11 mouse cellular contexts compared by ENCODE assay signal in the genomic region with DNA sequence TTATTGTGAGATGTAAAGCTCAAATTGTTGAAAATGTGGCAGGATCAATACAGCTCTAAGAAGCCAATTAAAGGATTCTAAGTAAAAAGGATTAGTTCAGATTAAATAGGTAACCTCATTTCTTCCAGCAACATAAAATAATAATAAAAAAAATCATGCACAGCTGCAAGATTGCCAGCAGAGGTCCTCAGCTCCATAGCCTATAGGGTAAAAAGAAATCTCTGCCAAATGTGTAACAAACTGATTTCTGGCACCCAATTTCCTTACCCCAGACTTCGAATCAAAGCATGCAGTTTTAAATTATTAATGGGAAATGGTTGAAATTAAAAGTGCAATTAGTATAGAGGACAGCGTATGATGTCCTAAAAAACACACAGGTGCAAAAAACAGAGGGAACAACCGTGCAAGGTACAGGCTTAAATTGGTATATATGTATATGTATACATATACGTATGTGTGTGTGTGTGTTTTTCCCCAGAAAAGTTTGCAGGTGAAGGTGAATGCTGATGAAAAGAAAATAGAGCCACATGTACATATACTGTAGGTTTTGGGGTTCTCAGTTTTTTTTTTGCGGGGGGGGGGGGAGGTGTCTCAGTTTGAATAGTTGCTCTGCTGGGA.
A peak's percentile ranks its signal among the peaks of the same experiment; 100 is the strongest.
DNase-seq lines count a peak whose midpoint lies in the region; ATAC-seq and TF ChIP-seq lines count a peak whose summit lies in the region.
"Had no signal": no experiment of that assay in that cellular context is flagged by ENCODE, and none has a peak within 500 bp of the region (broad histone marks: within the 10 kb centered on the region; RNA-seq: fewer than 3 reads in every experiment).

No protein-coding gene starts in this region.

- no peaks in the 10 kb centered on the region for H3K9me3 ChIP-seq in kidney, postnatal 0 days (replicated peaks; ENCODE audit: low read length)
- H3K9me3 ChIP-seq in E14TG2a.4 (ENCODE audit: low read length) = peaks cover 12% of the 10 kb centered on the region

- no peak for ATAC-seq in kidney, postnatal 0 days (replicated peaks; ENCODE audit: low FRiP score, low read depth)

- H3K9ac ChIP-seq in kidney, postnatal 0 days (ENCODE audit: low read depth, low read length) = no peak overlapping the region

- H3K27me3 ChIP-seq in kidney, postnatal 0 days (ENCODE audit: insufficient read depth, low read length) = no peaks in the 10 kb centered on the region
- no peaks in the 10 kb centered on the region for H3K27me3 ChIP-seq in E14TG2a.4 (ENCODE audit: insufficient read depth, low read length)

- no peaks in the 10 kb centered on the region for H3K36me3 ChIP-seq in kidney, postnatal 0 days (ENCODE audit: insufficient read depth, low read length)
- H3K36me3 ChIP-seq in E14TG2a.4 (ENCODE audit: insufficient read depth, low read length) = no peaks in the 10 kb centered on the region

- no peak overlapping the region for H3K4me2 ChIP-seq in kidney, postnatal 0 days (ENCODE audit: low read length)
- H3K4me2 ChIP-seq: liver, embryonic 11.5 days had no signal

- no peaks in the 10 kb centered on the region for H3K4me1 ChIP-seq in kidney, postnatal 0 days (replicated peaks; ENCODE audit: insufficient read depth, low read length)
- H3K4me1 ChIP-seq in E14TG2a.4 (replicated peaks; ENCODE audit: low read depth, low read length) = no peaks in the 10 kb centered on the region

- 78% methylated on average over 5 of the region's 5 CpGs for WGBS in kidney, postnatal 0 days

- no peak overlapping the region for H3K27ac ChIP-seq in kidney, postnatal 0 days

- peak; percentile 47 for DNase-seq in kidney, postnatal 0 days (ENCODE audit: low spot score)
- no peak for DNase-seq in kidney, postnatal 4 days
- DNase-seq in ZHBTc4 (ENCODE audit: low read depth, low spot score) = peak; percentile 26
- peak; percentile 4 for DNase-seq in induced T-regulatory cell, adult 2 months (ENCODE audit: low read depth)
- no peak for DNase-seq in T-cell, adult 2 months (ENCODE audit: low spot score)
- DNase-seq in thymus, postnatal 36 days = no peak
- DNase-seq in adrenal gland, postnatal 14 days = no peak
- DNase-seq: cerebellum, adult 9-10 months; thymus, postnatal 25 days had no signal

- no peak overlapping the region for H3K4me3 ChIP-seq in kidney, postnatal 0 days (replicated peaks; ENCODE audit: low read depth, low read length)
- H3K4me3 ChIP-seq in E14TG2a.4 (replicated peaks; ENCODE audit: low read length) = no peak overlapping the region

- TF ChIP-seq CTCF in kidney, postnatal 0 days (IDR thresholded peaks at IDR 0.05; ENCODE audit: low read depth) = peak; percentile 67
- TF ChIP-seq CTCF in E14TG2a.4 (conservative IDR thresholded peaks at IDR 0.05; ENCODE audit: low read length) = peak; percentile 38

Comparison
In these comparisons a context has a peak if more than half of its experiments do, and no peak if none do; other contexts are left out.
1. DNase-seq: peak in kidney, postnatal 0 days (single experiment), ZHBTc4 (single experiment) and induced T-regulatory cell, adult 2 months (single experiment); none in kidney, postnatal 4 days (0 of 2), T-cell, adult 2 months (single experiment), thymus, postnatal 36 days (0 of 2) and adrenal gland, postnatal 14 days (single experiment).